Mouse (Mus musculus) midbrain, postnatal 0 days (tissue): ENCODE data around the gene Gtsf2. TPM values are rescaled to one million over a fixed set of nuclear protein-coding genes. Genes with fewer than 3 reads are reported as not detected.

Experiments used
- ATAC-seq: fragments of 200-750 bp; cut with Nextera tagmentation; 2 replicates; pipeline ENCODE4 v1.8.0; 2017; ENCODE audit warnings: moderate number of reproducible peaks, mild to moderate bottlenecking, moderate TSS enrichment, moderate library complexity; ENCODE audit not compliant: low FRiP score
- DNase-seq: peaks from one replicate; pipeline ENCODE4 v3.0.0-alpha.2; 2015; ENCODE audit warnings: low spot score
- H3K27ac ChIP-seq: fragments of 300-500 bp; sonication (generic); 2 replicates; pipeline ENCODE4 v1.5.1; 2014; ENCODE audit warnings: low read depth, mild to moderate bottlenecking, low read length, mixed read lengths
- H3K27me3 ChIP-seq: fragments of 300-500 bp; sonication (generic); 2 replicates; pipeline ENCODE4 v1.6.1; 2014; ENCODE audit warnings: low read length, control low read depth, mixed read lengths; ENCODE audit not compliant: insufficient read depth
- H3K36me3 ChIP-seq: fragments of 300-500 bp; sonication (generic); 2 replicates; pipeline ENCODE4 v1.6.1; 2014; ENCODE audit warnings: low read length, control low read depth, mixed read lengths; ENCODE audit not compliant: insufficient read depth
- H3K4me1 ChIP-seq: fragments of 300-500 bp; sonication (generic); 2 replicates; pipeline ENCODE4 v1.6.1; 2014; ENCODE audit warnings: mild to moderate bottlenecking, control low read depth, antibody characterized with exemption, low read length, mixed read lengths; ENCODE audit not compliant: insufficient read depth
- H3K4me2 ChIP-seq: fragments of 300-500 bp; sonication (generic); 2 replicates; pipeline ENCODE4 v1.6.1; 2014; ENCODE audit warnings: low read depth, mild to moderate bottlenecking, low read length, mixed read lengths; ENCODE audit not compliant: poor library complexity, severe bottlenecking
- H3K4me3 ChIP-seq: fragments of 300-500 bp; sonication (generic); 2 replicates; pipeline ENCODE4 v1.5.1; 2014; ENCODE audit warnings: low read depth, mild to moderate bottlenecking, low read length, moderate library complexity
- H3K9ac ChIP-seq: fragments of 300-500 bp; sonication (generic); replicated peaks from 2 replicates; pipeline ENCODE4 v1.6.1; 2014; ENCODE audit warnings: mild to moderate bottlenecking, low read length, moderate library complexity, mixed read lengths; ENCODE audit not compliant: poor library complexity, severe bottlenecking
- H3K9me3 ChIP-seq: fragments of 300-500 bp; sonication (generic); 2 replicates; pipeline ENCODE4 v1.6.1; 2016; ENCODE audit warnings: low read length, control low read depth
- CTCF ChIP-seq: IDR thresholded peaks from 2 replicates; pipeline ENCODE4 v1.5.1; 2016; ENCODE audit warnings: antibody characterized with exemption, mild to moderate bottlenecking
- WGBS: fragments of 180-500 bp; shearing (Covaris S2); extraction: QIAGEN DNeasy Blood & Tissue Kit; methylation state at CpG from one replicate; pipeline ENCODE4 v1.1.7; 2014; 5-methylcytosine and 5-hydroxymethylcytosine counted together
- polyA plus RNA-seq: library from polyadenylated mRNA; unstranded; fragments of >200 nt; fragmentation: Nextera tagmentation; extraction: Ambion mirVana; gene quantifications from 2 replicates; pipeline ENCODE4 v1.2.1, GENCODE M21; 2015
- total RNA-seq: library from RNA; depleted of rRNA; stranded (reverse); fragments of >200 nt; gene quantifications from 2 replicates; pipeline ENCODE4 v1.2.3, GENCODE M21; 2014; rRNA removed

Gtsf2 gene
- 0.44 TPM in 1 of 2 replicates, not detected in the other for total RNA-seq
- polyA plus RNA-seq: not detected in 2 replicates

DNA sequence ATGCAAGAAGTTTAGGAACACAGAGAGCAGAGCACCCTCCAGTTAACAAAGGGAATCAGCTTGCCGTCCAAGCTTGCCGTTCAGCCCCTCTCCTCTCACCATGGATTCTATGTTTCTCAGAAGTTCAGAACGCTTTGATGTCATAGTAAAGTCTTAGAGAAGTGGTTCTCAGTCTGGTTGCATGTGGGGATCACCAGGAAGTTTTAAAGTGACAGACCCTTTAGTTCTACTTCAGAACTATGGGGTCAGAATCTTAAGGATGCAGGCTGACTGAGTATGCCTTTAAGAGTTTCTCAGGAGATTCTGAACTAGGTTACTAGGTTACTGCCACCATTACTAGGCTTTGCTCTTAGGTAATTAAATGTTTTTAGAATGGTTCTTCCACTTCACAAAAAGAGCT is at the start of gene Gtsf2:
Gtsf2 (minus strand) TSS at position 101 of the 400 bp plus-strand sequence.
- no peak within 1 kb of the TSS for H3K27ac ChIP-seq
- no peak for TF ChIP-seq CTCF
- no peaks in the 10 kb centered on the region for H3K9me3 ChIP-seq
- 21% methylated on average over 3 of the region's 3 CpGs for WGBS
- H3K27me3 ChIP-seq: no peaks in the 10 kb centered on the region
- no peaks in the 10 kb centered on the region for H3K4me1 ChIP-seq
- H3K4me2 ChIP-seq: no peak within 1 kb of the TSS
- no peaks in the 10 kb centered on the region for H3K36me3 ChIP-seq
- no peak within 1 kb of the TSS for H3K4me3 ChIP-seq
- no peak for DNase-seq
- no peak for ATAC-seq
- no peak within 1 kb of the TSS for H3K9ac ChIP-seq

GRCm38 (mm10) chr15:103496204-103497140 is 48.2 kb upstream of the Gtsf2 start:
- TF ChIP-seq CTCF: no peak
- 76% methylated on average over 10 of the region's 10 CpGs for WGBS
- H3K9ac ChIP-seq: no peak overlapping the region
- no peak overlapping the region for H3K27ac ChIP-seq
- peaks cover 2% of the 10 kb centered on the region; the same call in 1 of the 2 replicates for H3K4me1 ChIP-seq
- H3K4me3 ChIP-seq: no peak overlapping the region
- H3K9me3 ChIP-seq: no peaks in the 10 kb centered on the region
- DNase-seq (no peak), ATAC-seq (no peak)
- no peaks in the 10 kb centered on the region for H3K27me3 ChIP-seq
- no peak overlapping the region for H3K4me2 ChIP-seq
- no peaks in the 10 kb centered on the region for H3K36me3 ChIP-seq

- Histone ChIP-seq H3K4me1 (peaks cover 4% of the 10 kb centered on the region), H3K36me3 (no peaks in the 10 kb centered on the region), H3K4me2 (no peak overlapping the region), H3K9ac (no peak overlapping the region), H3K4me3 (no peak overlapping the region), H3K27ac (no peak overlapping the region), H3K27me3 (no peaks in the 10 kb centered on the region), H3K9me3 (no peaks in the 10 kb centered on the region)
- TF ChIP-seq CTCF: no peak
- DNase-seq (no peak), ATAC-seq (no peak)
- 54% methylated on average over 4 of the region's 4 CpGs for WGBS
Observed at GRCm38 (mm10) chr15:103488336-103488735, 40.1 kb upstream of the Gtsf2 start.

- WGBS: 74% methylated on average over 1 of the region's 1 CpGs
- H3K27ac ChIP-seq: no peak overlapping the region
- ATAC-seq (no peak), DNase-seq (no peak)
- no peaks in the 10 kb centered on the region for H3K9me3 ChIP-seq
- no peaks in the 10 kb centered on the region for H3K36me3 ChIP-seq
- no peak overlapping the region for H3K4me2 ChIP-seq
- no peak for TF ChIP-seq CTCF
- no peak overlapping the region for H3K4me3 ChIP-seq
- no peak overlapping the region for H3K9ac ChIP-seq
- no peaks in the 10 kb centered on the region for H3K27me3 ChIP-seq
- peaks cover 2% of the 10 kb centered on the region; the same call in 1 of the 2 replicates for H3K4me1 ChIP-seq
Observed at GRCm38 (mm10) chr15:103486658-103487057, 38.4 kb upstream of the Gtsf2 start.

DNA sequence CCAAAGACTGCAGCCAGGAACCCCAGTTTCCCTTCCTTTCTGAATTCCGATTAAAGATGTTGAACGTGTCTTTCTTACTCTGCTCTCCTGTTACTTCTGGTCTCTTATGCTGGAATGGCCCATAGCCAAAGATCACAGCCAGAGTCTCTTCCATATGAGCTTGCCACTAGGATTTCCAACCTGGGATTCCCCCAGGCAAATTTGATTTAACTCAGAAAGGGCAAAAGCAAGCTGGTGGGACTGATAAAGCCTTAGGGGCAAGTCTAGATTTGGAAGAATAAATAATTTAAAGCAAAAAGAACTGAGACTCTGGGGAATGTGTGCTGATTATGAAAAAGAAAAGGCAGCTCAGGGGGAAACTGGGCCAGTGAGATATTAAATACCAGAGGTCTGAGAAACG is 36.8 kb upstream of the Gtsf2 start:
- no peak overlapping the region for H3K4me3 ChIP-seq
- peaks cover 2% of the 10 kb centered on the region; the same call in 1 of the 2 replicates for H3K4me1 ChIP-seq
- 19% methylated on average over 3 of the region's 3 CpGs for WGBS
- no peaks in the 10 kb centered on the region for H3K27me3 ChIP-seq
- H3K36me3 ChIP-seq: no peaks in the 10 kb centered on the region
- no peak for TF ChIP-seq CTCF
- H3K4me2 ChIP-seq: no peak overlapping the region
- no peak overlapping the region for H3K9ac ChIP-seq
- DNase-seq (no peak), ATAC-seq (no peak; the same call in 1 of the 2 replicates)
- H3K9me3 ChIP-seq: no peaks in the 10 kb centered on the region
- H3K27ac ChIP-seq: no peak overlapping the region

DNA sequence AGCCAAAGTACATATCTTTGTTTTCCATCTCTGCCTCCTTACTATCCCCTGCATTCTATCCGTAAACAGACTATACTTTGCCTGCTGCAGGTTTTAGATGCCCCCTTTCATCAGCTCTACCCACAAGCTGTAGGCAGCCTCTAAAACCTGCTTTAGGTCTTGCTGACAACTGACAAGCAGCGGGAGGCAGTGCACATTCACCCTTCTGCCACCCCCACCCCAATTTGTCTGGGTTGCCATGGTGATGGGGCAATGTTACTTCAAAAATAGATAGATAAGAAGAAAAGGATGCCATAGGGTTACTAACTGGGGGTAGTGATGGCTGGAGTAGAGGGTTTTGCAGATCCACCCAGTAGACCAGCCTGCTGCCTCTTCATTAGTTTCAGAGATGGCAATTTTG is 36.2 kb upstream of the Gtsf2 start:
- Histone ChIP-seq H3K4me3 (no peak overlapping the region), H3K4me2 (no peak overlapping the region), H3K4me1 (peaks cover 2% of the 10 kb centered on the region; the same call in 1 of the 2 replicates), H3K27ac (peak overlapping the region; percentile 48), H3K27me3 (no peaks in the 10 kb centered on the region), H3K9ac (no peak overlapping the region), H3K36me3 (no peaks in the 10 kb centered on the region), H3K9me3 (no peaks in the 10 kb centered on the region)
- 16% methylated on average over 2 of the region's 2 CpGs for WGBS
- ATAC-seq (peak; percentile 41; the same call in 1 of the 2 replicates), DNase-seq (no peak)
- no peak for TF ChIP-seq CTCF
